Mouse (Mus musculus) B cell, adult 67 days (primary cell): ENCODE measurements around the gene Ubash3a. TPM values are rescaled to one million over a fixed set of nuclear protein-coding genes. Genes with fewer than 3 reads are reported as not detected.

ENCODE experiments used
- total RNA-seq, 2 experiments: library from RNA; stranded (reverse); gene quantifications; 4 replicates each; pipeline ENCODE4 v1.2.4; 2023

The Ubash3a gene
- under 1 TPM; 0.09 to 0.29 TPM for total RNA-seq

DNA sequence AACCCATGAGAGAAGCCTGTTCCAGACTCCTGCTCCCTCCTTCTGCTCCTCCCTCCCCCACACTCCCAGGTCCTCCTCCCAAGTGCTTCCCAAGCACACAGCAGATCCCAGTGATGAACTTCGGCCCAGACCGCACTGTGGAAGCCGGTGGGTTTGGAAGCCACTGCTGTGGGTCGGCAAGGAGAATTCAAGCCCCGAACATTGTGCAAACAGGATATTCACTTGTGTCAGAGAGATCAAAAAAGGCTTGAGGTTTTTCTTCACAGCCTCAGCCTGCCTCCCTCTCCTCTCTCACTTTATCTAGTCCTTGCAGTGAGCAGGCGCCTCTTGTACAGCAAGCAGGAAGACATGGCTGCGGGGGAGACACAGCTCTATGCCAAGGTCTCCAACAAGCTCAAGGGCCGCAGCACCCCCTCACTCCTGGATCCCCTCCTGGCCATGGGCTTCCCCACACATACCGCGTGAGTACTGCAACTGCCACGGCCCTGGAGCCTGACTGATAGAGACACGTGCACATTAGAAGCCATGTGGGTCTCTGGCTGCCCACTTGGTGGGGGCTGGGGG is at the start of gene Ubash3a:
Gene Ubash3a, plus strand, starts transcription at position 103 of the 564 bp plus-strand sequence.

DNA sequence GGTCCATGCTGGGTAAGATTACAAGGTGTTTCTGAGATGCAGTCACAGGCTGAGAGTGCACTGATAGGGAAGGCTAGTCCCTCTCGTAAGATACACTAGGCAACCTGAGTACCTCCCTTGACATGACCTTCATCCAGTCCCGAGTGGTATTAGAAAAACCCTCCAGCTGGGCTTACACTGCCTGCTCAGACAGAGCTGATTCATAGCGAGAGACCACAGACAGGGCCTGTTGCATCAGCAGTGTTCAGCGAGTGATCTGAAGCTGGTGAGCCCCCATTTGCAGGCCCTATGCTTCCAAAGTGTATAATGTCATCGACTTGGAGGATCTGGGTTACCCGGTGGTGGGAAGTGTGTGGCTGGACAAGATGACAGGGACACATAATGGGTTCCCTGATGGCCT is 42.5 kb upstream of the Ubash3a start, which contains the start of gene Tff1:
Gene Tff1, minus strand, starts transcription at position 151 of the 400 bp plus-strand sequence.

DNA sequence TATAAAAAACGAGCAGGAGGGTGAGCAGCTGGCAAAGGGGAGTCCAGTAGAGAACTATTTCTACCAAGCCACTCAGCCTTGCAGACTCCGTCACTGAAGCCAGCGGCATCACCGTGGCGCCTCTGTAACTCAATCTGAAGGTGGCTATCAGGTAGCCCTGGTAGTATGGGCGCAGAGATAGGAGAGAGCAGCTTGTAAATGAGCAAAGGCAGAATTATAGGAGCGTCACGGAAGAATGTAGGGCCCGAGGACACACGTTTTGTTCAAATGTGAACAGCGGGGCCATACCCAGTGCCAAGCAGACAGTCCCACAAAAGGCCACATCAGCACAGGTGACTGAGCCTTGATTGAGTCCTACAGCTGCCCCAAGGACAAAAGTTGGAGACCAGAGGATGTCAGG is 8.8 kb upstream of the Ubash3a start, which contains the start of gene Tmprss3:
Gene Tmprss3, minus strand, starts transcription at position 101 of the 400 bp plus-strand sequence.

DNA sequence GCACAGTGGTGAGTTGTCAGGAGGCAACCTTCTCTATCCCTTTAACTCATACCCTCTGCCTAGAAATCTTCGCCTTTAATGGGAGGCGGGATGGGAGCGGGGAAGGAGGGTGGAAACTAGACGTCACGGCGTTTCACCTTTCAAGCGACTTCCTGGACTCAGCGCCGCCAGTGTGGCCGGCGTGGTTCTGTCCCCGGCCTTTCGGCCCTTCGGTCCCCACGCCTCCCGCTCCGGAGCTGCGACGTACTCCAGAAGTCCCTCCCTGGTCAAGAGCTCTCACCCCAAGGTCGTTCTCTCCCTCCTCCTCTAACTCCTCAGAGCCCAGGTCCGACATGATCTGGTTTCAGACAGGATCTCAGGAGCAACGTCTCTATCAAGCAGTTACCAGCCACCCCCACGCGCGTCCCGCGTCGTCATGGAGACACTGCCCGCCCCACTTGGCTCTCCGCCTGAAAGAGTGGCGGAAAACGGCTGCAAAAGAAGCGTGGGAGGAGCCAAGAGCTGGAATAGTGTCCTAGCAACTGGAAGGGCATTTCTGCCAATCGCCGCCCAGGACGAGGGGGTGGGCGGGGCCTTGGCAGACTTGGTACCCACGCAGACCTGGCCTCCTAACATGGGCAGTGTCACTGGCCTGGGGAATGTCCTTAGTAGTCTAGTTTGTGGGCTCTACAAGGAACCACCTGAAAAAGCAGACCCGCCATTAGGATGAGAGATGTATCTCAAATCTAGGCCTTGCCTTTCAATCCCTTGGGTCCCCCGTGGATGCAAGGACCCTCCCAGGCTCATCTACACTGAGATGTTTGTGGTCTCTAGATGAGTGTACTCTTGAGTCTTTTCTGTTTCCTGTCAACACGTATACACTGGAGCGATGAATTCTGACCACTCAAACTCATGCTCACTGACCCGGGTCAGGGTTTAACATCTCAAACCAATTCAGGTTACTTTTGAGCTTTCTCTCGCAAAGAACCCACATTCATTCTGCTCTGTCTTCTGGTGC is 69.5 kb downstream of the Ubash3a start, which contains the start of gene Rsph1:
Gene Rsph1, minus strand, starts transcription at position 462 of the 997 bp plus-strand sequence.

DNA sequence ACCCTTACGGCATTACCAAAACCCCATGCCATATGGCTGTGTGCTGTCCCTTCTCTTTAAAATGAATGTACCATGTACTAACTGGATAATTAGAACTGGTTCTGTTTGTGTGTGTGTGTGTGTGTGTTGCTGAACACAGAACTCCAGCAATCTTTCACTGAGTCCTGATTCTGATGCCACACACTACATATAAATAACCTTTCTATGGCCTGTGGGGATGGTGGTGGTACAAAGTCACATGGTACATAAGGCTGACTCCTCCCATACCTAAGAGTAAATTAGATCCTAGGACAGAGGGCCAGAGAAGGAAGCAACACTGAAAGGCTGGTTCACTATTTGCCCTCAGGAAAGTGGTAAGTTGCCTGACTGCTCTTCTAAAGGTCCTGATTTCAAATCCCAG is 78.8 kb downstream of the Ubash3a start, which contains the start of gene Slc37a1:
Gene Slc37a1, plus strand, starts transcription at position 301 of the 400 bp plus-strand sequence.

Other genes with a start within 250 kb of the Ubash3a start
- 100 to 1,000 TPM; 123 to 132 TPM for gene Abcg1, start 150.2 kb upstream of the Ubash3a start, total RNA-seq
- not detected for gene Tff3, start 78.2 kb upstream of the Ubash3a start, total RNA-seq
- gene Tff2, start 63.6 kb upstream of the Ubash3a start, total RNA-seq: not detected
- gene Tff1, start 42.6 kb upstream of the Ubash3a start, total RNA-seq: not detected
- under 1 TPM; 0.23 to 0.65 TPM for gene Tmprss3, start 8.9 kb upstream of the Ubash3a start, total RNA-seq
- gene Rsph1, start 69.5 kb downstream of the Ubash3a start, total RNA-seq: under 1 TPM in 1 of 2 experiments, not detected in 1; 0.73 TPM
- 10 to 100 TPM; 42.8 to 46.5 TPM for gene Slc37a1, start 78.9 kb downstream of the Ubash3a start, total RNA-seq
- gene Pde9a, start 178.3 kb downstream of the Ubash3a start, total RNA-seq: under 1 TPM in 1 of 2 experiments, not detected in 1; 0.70 TPM